Mouse (Mus musculus) MEL (cell line): Measurements from ENCODE around the gene Gm11627. TPM values are rescaled to one million over a fixed set of nuclear protein-coding genes. Genes with fewer than 3 reads are reported as not detected.

Source experiments
- DNase-seq: peaks from one replicate; pipeline ENCODE4 v3.0.0; 2011; ENCODE audit warnings: low read depth, low spot score
- H3K27ac ChIP-seq: 2 replicates; pipeline ENCODE4 v1.5.1; 2012; ENCODE audit warnings: low read depth, mild to moderate bottlenecking, control low read depth, low read length, moderate library complexity; ENCODE audit not compliant: control insufficient read depth
- H3K27me3 ChIP-seq, 2 experiments: fragments of 150-350 bp in 1 of 2; sonication (generic) in 1 of 2; 2 replicates each; pipeline ENCODE4 v1.6.1; 2012; ENCODE audit warnings: low read length in 2 of 2, mild to moderate bottlenecking in 2 of 2, improper control_type of control experiment in 1 of 2, moderate library complexity in 1 of 2; ENCODE audit not compliant: insufficient read depth in 2 of 2, control insufficient read depth in 1 of 2
- H3K36me3 ChIP-seq, 2 experiments: 2 replicates each; pipeline ENCODE4 v1.6.1; 2012 to 2014; ENCODE audit warnings: low read length in 2 of 2, improper control_type of control experiment in 1 of 2, inconsistent platforms in 1 of 2, mild to moderate bottlenecking in 1 of 2; ENCODE audit not compliant: insufficient read depth in 2 of 2, control insufficient read depth in 1 of 2
- H3K4me1 ChIP-seq, 2 experiments: fragments of 150-350 bp in 1 of 2; sonication (generic) in 1 of 2; 2 replicates each; pipeline ENCODE4 v1.6.1; 2012; ENCODE audit warnings: low read length in 2 of 2, improper control_type of control experiment in 1 of 2, mild to moderate bottlenecking in 1 of 2; ENCODE audit not compliant: insufficient read depth in 2 of 2, control insufficient read depth in 1 of 2
- H3K4me3 ChIP-seq, 2 experiments: fragments of 150-350 bp in 1 of 2; sonication (generic) in 1 of 2; 2 replicates each; pipeline ENCODE4 v1.5.1; 2012; ENCODE audit warnings: low read depth in 2 of 2, low read length in 2 of 2, mild to moderate bottlenecking in 2 of 2, moderate library complexity in 2 of 2, control low read depth in 1 of 2, improper control_type of control experiment in 1 of 2; ENCODE audit not compliant: control insufficient read depth in 1 of 2, insufficient read depth in 1 of 2
- H3K79me2 ChIP-seq: 2 replicates; pipeline ENCODE4 v1.6.1; 2012; ENCODE audit warnings: mild to moderate bottlenecking, low read length, moderate library complexity; ENCODE audit not compliant: control insufficient read depth, poor library complexity, insufficient read depth
- H3K9ac ChIP-seq: 2 replicates; pipeline ENCODE4 v1.6.1; 2012; ENCODE audit warnings: low read depth, mild to moderate bottlenecking, control low read depth, low read length, moderate library complexity; ENCODE audit not compliant: control insufficient read depth, poor library complexity, severe bottlenecking
- H3K9me3 ChIP-seq: fragments of 150-350 bp; sonication (generic); replicated peaks from 2 replicates; pipeline ENCODE4 v1.6.1; 2012; ENCODE audit warnings: mild to moderate bottlenecking, low read length, improper control_type of control experiment, moderate library complexity; ENCODE audit not compliant: insufficient read depth
- BHLHE40 ChIP-seq: IDR thresholded peaks from 2 replicates; pipeline ENCODE4 v1.6.1; 2012; ENCODE audit warnings: low read depth, mild to moderate bottlenecking, inconsistent platforms, low read length, improper control_type of control experiment, borderline replicate concordance
- CTCF ChIP-seq, 3 experiments: IDR thresholded peaks in 2 of 3; conservative IDR thresholded peaks in 1 of 3; 2 replicates each; pipeline ENCODE4 v1.5.1; 2011 to 2012; ENCODE audit warnings: low read length in 3 of 3, low read depth in 2 of 3, mild to moderate bottlenecking in 2 of 3, improper control_type of control experiment in 1 of 3, inconsistent platforms in 1 of 3, mixed read lengths in 1 of 3, moderate library complexity in 1 of 3; ENCODE audit not compliant: control insufficient read depth in 1 of 3, insufficient read depth in 1 of 3, poor library complexity in 1 of 3, severe bottlenecking in 1 of 3
- E2F4 ChIP-seq: IDR thresholded peaks from 2 replicates; pipeline ENCODE4 v1.6.1; 2011; ENCODE audit warnings: low read depth, low read length, improper control_type of control experiment, borderline replicate concordance
- ETS1 ChIP-seq: IDR thresholded peaks from 2 replicates; pipeline ENCODE4 v1.6.1; 2012; ENCODE audit warnings: low read depth, mild to moderate bottlenecking, inconsistent platforms, low read length, improper control_type of control experiment, moderate library complexity
- GABPA ChIP-seq: IDR thresholded peaks from 2 replicates; pipeline ENCODE4 v1.6.1; 2012; ENCODE audit warnings: low read depth, mild to moderate bottlenecking, inconsistent platforms, low read length, improper control_type of control experiment, moderate library complexity
- GATA1 ChIP-seq: IDR thresholded peaks from 2 replicates; pipeline ENCODE4 v1.6.1; 2011; ENCODE audit warnings: low read depth, low read length, improper control_type of control experiment
- KAT2A ChIP-seq: conservative IDR thresholded peaks from 2 replicates; pipeline ENCODE4 v1.6.1; 2012; ENCODE audit warnings: low read depth, low read length, improper control_type of control experiment, inconsistent platforms
- MAX ChIP-seq: IDR thresholded peaks from 2 replicates; pipeline ENCODE4 v1.6.1; 2011; ENCODE audit warnings: low read length, improper control_type of control experiment
- MEF2A ChIP-seq: IDR thresholded peaks from 2 replicates; pipeline ENCODE4 v1.6.1; 2014; ENCODE audit warnings: low read depth, mild to moderate bottlenecking, inconsistent platforms, low read length, improper control_type of control experiment; ENCODE audit not compliant: poor library complexity, insufficient replicate concordance, severe bottlenecking; ENCODE audit errors: extremely low read depth
- MXI1 ChIP-seq: IDR thresholded peaks from 2 replicates; pipeline ENCODE4 v1.6.1; 2011; ENCODE audit warnings: mild to moderate bottlenecking, low read depth, low read length, improper control_type of control experiment
- MYB ChIP-seq: IDR thresholded peaks from 2 replicates; pipeline ENCODE4 v1.6.1; 2011; ENCODE audit warnings: mild to moderate bottlenecking, low read depth, low read length, improper control_type of control experiment
- POLR2AphosphoS2 ChIP-seq: IDR thresholded peaks from 2 replicates; pipeline ENCODE4 v1.6.1; 2011; ENCODE audit warnings: low read length, improper control_type of control experiment
- POLR2AphosphoS5 ChIP-seq: IDR thresholded peaks from 2 replicates; pipeline ENCODE4 v1.6.1; 2012; ENCODE audit warnings: low read depth, borderline replicate concordance, mild to moderate bottlenecking, inconsistent platforms, low read length, moderate library complexity, mixed read lengths
- RAD21 ChIP-seq: IDR thresholded peaks from 2 replicates; pipeline ENCODE4 v1.6.1; 2011; ENCODE audit warnings: mild to moderate bottlenecking, low read depth, low read length, improper control_type of control experiment
- RCOR1 ChIP-seq: IDR thresholded peaks from 2 replicates; pipeline ENCODE4 v1.6.1; 2012; ENCODE audit warnings: low read depth, mild to moderate bottlenecking, inconsistent platforms, low read length, improper control_type of control experiment
- SIN3A ChIP-seq: IDR thresholded peaks from 2 replicates; pipeline ENCODE4 v1.6.1; 2012; ENCODE audit warnings: low read length, improper control_type of control experiment, inconsistent platforms
- SMC3 ChIP-seq: IDR thresholded peaks from 2 replicates; pipeline ENCODE4 v1.6.1; 2011; ENCODE audit warnings: low read depth, low read length, improper control_type of control experiment
- TBP ChIP-seq: IDR thresholded peaks from 2 replicates; pipeline ENCODE4 v1.8.0; 2011; ENCODE audit warnings: low read depth, low read length, improper control_type of control experiment
- USF1 ChIP-seq: IDR thresholded peaks from 2 replicates; pipeline ENCODE4 v1.6.1; 2014; ENCODE audit warnings: low read depth, mild to moderate bottlenecking, inconsistent platforms, low read length, improper control_type of control experiment, moderate library complexity
- USF2 ChIP-seq, 2 experiments: IDR thresholded peaks; 2 replicates each; pipeline ENCODE4 v1.6.1; 2011 to 2012; ENCODE audit warnings: improper control_type of control experiment in 2 of 2, low read length in 2 of 2, borderline replicate concordance in 1 of 2, inconsistent platforms in 1 of 2, low read depth in 1 of 2, mild to moderate bottlenecking in 1 of 2; ENCODE audit not compliant: insufficient read depth in 1 of 2
- ZKSCAN1 ChIP-seq: IDR thresholded peaks from 2 replicates; pipeline ENCODE4 v1.6.1; 2012; ENCODE audit warnings: low read depth, mild to moderate bottlenecking, inconsistent platforms, low read length, improper control_type of control experiment, moderate library complexity
- ZNF384 ChIP-seq: IDR thresholded peaks from 2 replicates; pipeline ENCODE4 v1.6.1; 2012; ENCODE audit warnings: low read depth, mild to moderate bottlenecking, inconsistent platforms, low read length, improper control_type of control experiment
- polyA plus RNA-seq, 2 experiments: library from polyadenylated mRNA; stranded (reverse) in 1 of 2; unstranded in 1 of 2; fragments of >175 nt in 1 of 2; fragments of >200 nt in 1 of 2; gene quantifications; 2 replicates each; pipeline versions ENCODE4 v1.2.1 to v1.2.4; 2012; ENCODE audit warnings: low replicate concordance in 2 of 2, low read depth in 1 of 2; ENCODE audit not compliant: insufficient read length in 2 of 2, insufficient read depth in 1 of 2, missing spikeins in 1 of 2
- total RNA-seq: library from RNA; depleted of rRNA; stranded (reverse); fragments of 300-350 nt; gene quantifications from 2 replicates; pipeline ENCODE4 v1.2.3, GENCODE M21; 2012

Gm11627 gene
- total and polyA plus RNA-seq, 3 experiments: 0.13 to 0.35 TPM; not detected in 1

GRCm38 (mm10) chr11:102587554-102587953 is 8.3 kb upstream of the Gm11627 start:
- TF ChIP-seq MEF2A: no peak
- TF ChIP-seq RAD21: peak; percentile 7; the same call in 1 of the 2 replicates
- no peak for TF ChIP-seq ZNF384
- no peak for TF ChIP-seq SIN3A
- TF ChIP-seq MAX: no peak
- TF ChIP-seq ZKSCAN1: no peak
- TF ChIP-seq POLR2AphosphoS5: no peak
- TF ChIP-seq CTCF (IDR thresholded peaks at IDR 0.05 in 2 of 3, conservative IDR thresholded peaks at IDR 0.05 in 1 of 3; ENCODE audit: control insufficient read depth in 1 of 3, insufficient read depth in 1 of 3, low read depth in 2 of 3, low read length in 3 of 3, poor library complexity in 1 of 3, severe bottlenecking in 1 of 3): peak in 2 of 3 experiments; percentile 20 to 34; a peak in 3 of 6 replicates
- TF ChIP-seq SMC3: peak; percentile 15; the same call in 1 of the 2 replicates
- TF ChIP-seq GATA1: no peak
- no peak for TF ChIP-seq USF1
- TF ChIP-seq TBP: no peak
- TF ChIP-seq, all 39 proteins: peak for 3
- H3K4me1 ChIP-seq: no peaks in the 10 kb centered on the region
- no peaks in the 10 kb centered on the region for H3K79me2 ChIP-seq
- DNase-seq: no peak
- no peaks in the 10 kb centered on the region for H3K9me3 ChIP-seq
- no peak overlapping the region for H3K9ac ChIP-seq
- H3K27me3 ChIP-seq: peaks cover 20 to 38% of the 10 kb centered on the region in 2 experiments
- no peak overlapping the region for H3K4me3 ChIP-seq
- no peak overlapping the region for H3K27ac ChIP-seq
- H3K36me3 ChIP-seq: no peaks in the 10 kb centered on the region

DNA sequence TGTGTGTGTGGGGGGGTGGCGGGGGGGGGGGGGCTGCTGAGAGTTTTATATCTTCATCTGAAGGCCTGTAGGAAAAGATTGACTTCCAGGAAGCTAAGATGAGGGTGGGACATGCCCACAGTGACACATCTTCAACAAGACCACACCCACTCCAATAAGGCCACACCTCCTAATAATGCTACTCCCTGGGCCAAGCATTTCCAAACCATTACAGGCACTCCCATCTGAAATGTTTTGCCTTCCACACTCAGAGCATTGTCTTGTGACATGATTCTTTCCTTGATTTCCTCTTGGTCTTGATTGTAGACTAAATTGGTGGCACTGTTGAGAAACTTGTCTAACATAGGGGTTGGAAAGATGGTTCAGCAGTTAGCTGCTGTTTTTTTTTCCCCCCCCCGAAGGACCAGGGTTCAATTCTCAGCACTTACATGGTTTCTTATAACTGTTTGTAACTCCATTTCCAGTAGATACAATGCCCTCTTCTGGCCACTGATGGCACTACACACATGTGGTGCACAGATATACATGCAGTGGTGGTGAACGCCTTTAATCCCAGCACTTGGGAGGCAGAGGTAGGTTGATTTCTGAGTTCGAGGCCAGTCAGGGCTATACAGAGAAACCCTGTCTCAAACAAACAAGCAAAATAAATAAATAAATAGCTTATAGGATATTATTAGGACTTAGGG is 7.3 kb upstream of the Gm11627 start:
- Histone ChIP-seq H3K27me3 (peaks cover 24 to 42% of the 10 kb centered on the region in 2 experiments), H3K9me3 (no peaks in the 10 kb centered on the region), H3K9ac (no peak overlapping the region), H3K4me1 (no peaks in the 10 kb centered on the region), H3K36me3 (no peaks in the 10 kb centered on the region), H3K79me2 (no peaks in the 10 kb centered on the region), H3K27ac (no peak overlapping the region), H3K4me3 (no peak overlapping the region)
- TF ChIP-seq ZNF384 (no peak), CTCF (IDR thresholded peaks at IDR 0.05 in 2 of 3, conservative IDR thresholded peaks at IDR 0.05 in 1 of 3; ENCODE audit: control insufficient read depth in 1 of 3, insufficient read depth in 1 of 3, low read depth in 2 of 3, low read length in 3 of 3, poor library complexity in 1 of 3, severe bottlenecking in 1 of 3) (peak; percentile 7 to 26 (median 14); a peak in 2 of 6 replicates)
- DNase-seq: peak; percentile 47

DNA sequence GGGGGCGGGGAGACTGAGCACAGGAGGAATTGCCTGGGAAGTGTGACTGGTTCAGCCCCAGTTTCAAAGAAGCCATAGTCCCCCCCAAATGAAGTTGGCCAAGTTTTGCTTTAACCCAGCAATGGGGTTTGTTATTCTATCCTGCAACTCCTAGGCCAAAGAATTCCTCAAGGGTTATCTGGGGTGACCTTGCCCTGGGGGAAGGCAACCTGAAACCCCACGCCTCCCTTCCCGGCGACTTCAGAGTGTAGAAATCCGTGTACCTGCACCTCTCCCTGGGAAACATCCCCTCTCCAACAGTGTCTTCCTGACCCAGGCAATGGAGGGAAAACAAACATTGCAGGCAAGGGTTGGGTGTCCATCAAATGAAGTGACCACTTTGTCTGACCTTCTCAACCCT is 3.5 kb upstream of the Gm11627 start:
- Histone ChIP-seq H3K9me3 (no peaks in the 10 kb centered on the region), H3K36me3 (peaks cover 0 to 3% of the 10 kb centered on the region in 2 experiments; a peak in 1 of 4 replicates), H3K79me2 (no peaks in the 10 kb centered on the region; the same call in 1 of the 2 replicates), H3K27me3 (peaks cover 22 to 35% of the 10 kb centered on the region in 2 experiments), H3K4me1 (no peaks in the 10 kb centered on the region), H3K9ac (no peak overlapping the region), H3K4me3 (no peak overlapping the region), H3K27ac (no peak overlapping the region)
- DNase-seq: no peak
- TF ChIP-seq BHLHE40 (no peak), RAD21 (no peak), E2F4 (no peak), POLR2AphosphoS2 (no peak), SMC3 (no peak), USF1 (no peak), MYB (no peak), USF2 (IDR thresholded peaks at IDR 0.05; ENCODE audit: borderline replicate concordance in 1 of 2, insufficient read depth in 1 of 2, low read depth in 1 of 2, low read length in 2 of 2) (no peak), MEF2A (no peak), KAT2A (no peak), CTCF (IDR thresholded peaks at IDR 0.05 in 2 of 3, conservative IDR thresholded peaks at IDR 0.05 in 1 of 3; ENCODE audit: control insufficient read depth in 1 of 3, insufficient read depth in 1 of 3, low read depth in 2 of 3, low read length in 3 of 3, poor library complexity in 1 of 3, severe bottlenecking in 1 of 3) (no peak), GATA1 (no peak), ZKSCAN1 (no peak), GABPA (no peak), MAX (no peak), ETS1 (no peak), RCOR1 (no peak), MXI1 (no peak)
